Mouse (Mus musculus): ENCODE measurements at regions not wholly inside any gene's neighbourhood (a gene's known extent, or its start where the extent isn't known, plus 50 kb on each side); places are given as distances from the start of the nearest gene placed in this dataset.

- no peak for TF ChIP-seq GATA1 (IDR thresholded peaks at IDR 0.05; ENCODE audit: borderline replicate concordance, low read length)
- TF ChIP-seq FLI1 (IDR thresholded peaks at IDR 0.05; ENCODE audit: low read length): no peak
These were observed 80.6 kb upstream of the F13a1 start for GRCm38 (mm10) chr13:37130637-37131036.

Measured in megakaryocyte, embryonic 14.5 days (primary cell).